Mouse (Mus musculus): ENCODE data around the gene Mrps6.
"Not testable (repeated sequence)": the region's sequence is repeated elsewhere in the genome, so short reads cannot be mapped to it uniquely, and the experiment has no call there.

Mrps6 gene

GRCm38 (mm10) chr16:92061586-92061985, 3.5 kb downstream of the Mrps6 start:
- no peak for DNase-seq (ENCODE audit: extremely low spot score, low read depth, low spot score)

DNA sequence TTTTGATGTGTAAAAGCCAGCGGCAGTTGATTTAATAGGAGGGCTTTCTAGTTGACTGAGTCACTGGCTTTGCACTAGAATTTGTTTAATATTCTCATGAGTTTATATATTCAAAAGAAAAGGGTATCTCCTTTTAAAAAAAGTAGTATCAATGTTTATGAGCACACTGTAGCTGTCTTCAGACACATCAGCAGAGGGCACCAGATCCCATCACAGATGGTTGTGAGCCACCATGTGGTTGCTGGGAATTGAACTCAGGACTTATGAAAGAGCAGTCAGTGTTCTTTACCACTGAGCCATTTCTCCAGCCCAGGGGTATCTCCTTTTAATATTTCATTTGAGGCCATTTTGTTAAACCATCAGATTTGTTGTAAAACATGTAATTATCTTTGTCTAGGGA, 4.8 kb downstream of the Mrps6 start:
- DNase-seq (ENCODE audit: extremely low spot score, low read depth, low spot score), result no peak

- DNase-seq (ENCODE audit: extremely low spot score, low read depth, low spot score), result no peak
Observed at GRCm38 (mm10) chr16:92064801-92065200, 6.7 kb downstream of the Mrps6 start.

- no peak for DNase-seq (ENCODE audit: extremely low spot score, low read depth, low spot score)
Observed at GRCm38 (mm10) chr16:92070338-92070737, 12.3 kb downstream of the Mrps6 start.

- no peak for DNase-seq (ENCODE audit: extremely low spot score, low read depth, low spot score)
Observed at GRCm38 (mm10) chr16:92076797-92077196, 18.7 kb downstream of the Mrps6 start.

GRCm38 (mm10) chr16:92083771-92084453, 25.8 kb downstream of the Mrps6 start:
- DNase-seq (ENCODE audit: extremely low spot score, low read depth, low spot score), result no peak

- DNase-seq (ENCODE audit: extremely low spot score, low read depth, low spot score), result no peak
Observed at GRCm38 (mm10) chr16:92089225-92089624, 31.2 kb downstream of the Mrps6 start.

DNA sequence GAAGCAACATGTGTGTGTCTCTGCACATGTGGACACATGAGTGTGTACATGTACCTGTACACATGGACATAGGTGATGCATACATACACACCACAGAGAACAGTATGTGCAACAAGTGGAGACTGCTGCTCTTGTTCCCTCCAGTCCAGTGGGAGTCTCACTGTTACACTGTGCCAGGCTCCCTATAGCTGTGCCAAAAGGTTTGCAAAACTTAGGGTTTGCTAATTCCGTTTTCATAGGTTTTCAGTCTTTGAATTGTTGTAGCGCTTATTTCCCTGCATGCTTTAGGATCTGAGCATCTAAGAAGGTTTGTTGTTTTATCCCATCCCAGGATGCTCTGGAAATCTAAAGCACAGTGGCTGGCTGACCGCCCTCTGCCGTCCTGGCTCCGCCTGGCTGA, 33.8 kb downstream of the Mrps6 start:
- no peak for DNase-seq (ENCODE audit: extremely low spot score, low read depth, low spot score)

GRCm38 (mm10) chr16:92098351-92099051, 40.4 kb downstream of the Mrps6 start:
- DNase-seq (ENCODE audit: extremely low spot score, low read depth, low spot score), result peak; percentile 64

GRCm38 (mm10) chr16:92099598-92099997, 41.5 kb downstream of the Mrps6 start:
- DNase-seq (ENCODE audit: extremely low spot score, low read depth, low spot score), result no peak

GRCm38 (mm10) chr16:92100111-92100510, 42.0 kb downstream of the Mrps6 start:
- no peak for DNase-seq (ENCODE audit: extremely low spot score, low read depth, low spot score)

- DNase-seq (ENCODE audit: extremely low spot score, low read depth, low spot score), result no peak
Observed at GRCm38 (mm10) chr16:92102115-92102514, 44.0 kb downstream of the Mrps6 start.

DNA sequence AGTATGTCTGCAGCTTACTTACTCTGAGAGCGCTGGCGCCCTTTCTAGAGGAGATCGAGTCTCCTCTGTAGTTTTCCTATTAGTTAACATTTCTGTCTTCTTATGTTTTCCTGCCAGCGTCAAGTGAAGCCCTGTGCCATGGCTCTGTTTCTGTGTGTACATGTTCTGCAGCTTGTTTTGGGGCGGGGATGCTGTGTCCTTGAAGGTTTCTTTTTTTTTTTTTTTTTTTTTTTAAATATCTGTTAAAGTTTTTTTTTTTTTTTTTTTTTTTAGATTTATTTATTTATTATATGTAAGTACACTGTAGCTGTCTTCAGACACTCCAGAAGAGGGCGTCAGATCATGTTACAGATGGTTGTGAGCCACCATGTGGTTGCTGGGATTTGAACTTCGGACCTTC, 44.9 kb downstream of the Mrps6 start:
- not testable (repeated sequence) for DNase-seq (ENCODE audit: extremely low spot score, low read depth, low spot score)

DNA sequence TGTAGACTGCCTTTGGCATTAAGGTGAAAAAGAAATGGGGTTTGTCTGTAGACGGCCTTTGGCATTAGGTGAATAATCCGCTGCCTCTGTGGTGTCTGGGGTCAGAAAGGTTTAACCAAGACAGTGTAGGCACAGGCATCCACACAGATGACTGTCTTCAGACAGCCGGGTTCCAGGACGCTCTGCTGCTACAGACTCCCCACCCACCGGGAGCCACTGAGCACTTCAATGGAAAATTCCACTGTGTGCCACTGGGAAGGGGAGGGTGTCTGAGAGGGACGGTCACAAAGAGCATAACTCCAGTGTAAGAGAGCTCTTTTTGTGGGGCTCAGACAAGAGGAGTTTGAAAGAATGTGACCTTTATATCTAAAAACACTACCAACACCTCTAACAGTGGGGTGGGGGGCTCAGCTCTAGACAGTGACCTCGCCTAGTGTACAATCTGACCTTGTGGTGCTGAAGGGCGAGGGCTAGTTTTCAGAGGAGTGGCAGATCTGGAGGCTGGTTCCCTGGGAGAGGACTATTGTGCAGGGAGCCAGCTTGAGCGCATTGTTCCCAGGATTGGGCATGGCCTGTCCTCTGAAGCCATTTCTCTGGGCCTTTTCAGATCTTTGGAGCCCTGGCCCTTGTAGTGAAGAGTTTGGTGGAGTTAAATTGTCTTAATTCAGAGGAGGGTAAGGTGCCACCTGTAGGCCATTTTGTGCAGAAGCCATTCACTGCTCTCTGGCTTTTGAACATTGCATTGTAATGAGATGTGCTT, 45.7 kb downstream of the Mrps6 start:
- no peak for DNase-seq (ENCODE audit: extremely low spot score, low read depth, low spot score)

DNA sequence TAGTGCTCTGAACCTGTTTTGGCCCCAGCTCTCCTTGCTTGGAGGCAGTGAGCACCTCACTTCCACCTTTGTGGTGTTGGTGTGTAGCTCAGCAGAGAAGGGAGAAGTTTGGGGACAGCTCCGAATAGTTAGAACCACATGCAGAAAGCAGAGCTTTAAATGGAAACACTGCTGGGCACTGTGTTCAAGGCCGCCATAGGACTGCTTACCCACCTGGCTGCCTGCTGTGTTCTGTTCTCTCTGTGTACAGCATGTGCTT, 46.2 kb downstream of the Mrps6 start:
- no peak for DNase-seq (ENCODE audit: extremely low spot score, low read depth, low spot score)

GRCm38 (mm10) chr16:92104951-92105350, 46.9 kb downstream of the Mrps6 start:
- DNase-seq (ENCODE audit: extremely low spot score, low read depth, low spot score), result no peak

GRCm38 (mm10) chr16:92105631-92106030, 47.6 kb downstream of the Mrps6 start:
- no peak for DNase-seq (ENCODE audit: extremely low spot score, low read depth, low spot score)

DNA sequence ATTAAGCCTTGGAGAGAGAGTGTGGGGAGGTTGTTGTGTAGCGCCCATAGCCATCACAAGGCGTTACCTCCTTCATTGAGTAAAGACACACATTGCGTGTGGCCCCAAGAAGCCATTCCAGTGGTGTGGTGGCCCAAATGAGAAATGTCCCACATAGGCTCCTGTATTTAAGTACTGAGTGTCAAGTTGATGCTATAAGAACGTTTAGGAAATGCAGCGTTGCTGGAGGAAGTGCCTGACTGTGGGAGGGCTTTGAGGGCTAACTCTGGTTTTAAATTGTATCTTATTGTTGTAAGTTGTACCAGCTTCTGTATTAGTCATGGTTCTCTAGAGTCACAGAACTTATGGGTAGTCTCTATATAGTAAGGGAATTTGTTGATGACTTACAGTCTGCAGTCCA, 49.3 kb downstream of the Mrps6 start:
- no peak for DNase-seq (ENCODE audit: extremely low spot score, low read depth, low spot score)

GRCm38 (mm10) chr16:92114706-92115241, 56.7 kb downstream of the Mrps6 start:
- DNase-seq (ENCODE audit: extremely low spot score, low read depth, low spot score), result no peak

- no peak for DNase-seq (ENCODE audit: extremely low spot score, low read depth, low spot score)
Observed at GRCm38 (mm10) chr16:92115611-92116421, 57.7 kb downstream of the Mrps6 start.

Data from hindlimb bud, embryonic 11.5 days (tissue).